Mouse (Mus musculus) ZHBTc4 (cell line): ENCODE results near the gene Sin3a.

Source experiments
- DNase-seq: peaks from one replicate; pipeline ENCODE4 v3.0.0-alpha.2; 2011; ENCODE audit warnings: low read depth, low spot score

The Sin3a gene

GRCm38 (mm10) chr9:57071801-57072351 lies at the start of gene Sin3a:
Gene Sin3a, plus strand, starts transcription at chr9:57072040.
- DNase-seq, result peak; percentile 89

- no peak for DNase-seq
Observed at GRCm38 (mm10) chr9:57031756-57032155, 40.1 kb upstream of the Sin3a start.

DNA sequence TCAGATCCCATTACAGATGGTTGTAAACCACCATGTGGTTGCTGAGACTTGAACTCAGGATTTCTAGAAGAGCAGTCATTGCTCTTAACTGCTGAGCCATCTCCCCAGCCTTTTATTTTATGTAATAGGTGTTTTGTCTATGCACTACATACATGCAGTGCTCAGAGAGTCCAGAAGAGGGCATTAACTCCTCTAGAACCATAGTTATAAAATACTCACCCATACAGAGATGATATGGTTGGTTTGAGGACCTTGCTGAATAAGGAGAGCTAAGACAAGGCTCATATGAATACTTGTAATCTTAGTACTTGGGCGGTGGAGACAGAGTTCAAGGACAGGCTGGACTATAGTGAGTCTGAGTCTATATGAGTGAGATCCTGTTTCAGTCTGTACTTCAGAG lies 15.6 kb upstream of the Sin3a start:
- DNase-seq, result peak; percentile 51

GRCm38 (mm10) chr9:57064164-57064563 lies 7.7 kb upstream of the Sin3a start:
- DNase-seq, result no peak

DNA sequence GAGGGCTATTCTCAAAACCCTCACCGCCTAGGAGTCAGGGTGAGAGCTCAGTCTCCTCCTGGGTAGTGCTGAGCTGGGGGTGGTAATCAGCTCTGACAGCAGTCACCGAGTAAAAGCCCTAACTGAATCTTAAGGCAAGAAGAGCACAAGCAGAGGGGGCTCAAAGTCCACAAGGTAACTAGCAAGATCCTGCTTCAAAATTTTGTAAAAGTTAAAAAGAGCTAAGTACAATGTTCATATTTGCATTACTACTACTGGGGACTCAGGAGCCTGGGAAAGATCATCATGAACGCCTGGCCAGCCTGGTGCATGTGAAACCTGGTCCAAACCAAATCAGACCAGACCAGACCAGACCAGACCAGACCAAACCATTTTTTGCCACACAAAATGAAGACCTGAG lies 3.6 kb upstream of the Sin3a start:
- DNase-seq, result peak; percentile 55

GRCm38 (mm10) chr9:57070262-57070661 lies 1.6 kb upstream of the Sin3a start:
- DNase-seq, result no peak

DNA sequence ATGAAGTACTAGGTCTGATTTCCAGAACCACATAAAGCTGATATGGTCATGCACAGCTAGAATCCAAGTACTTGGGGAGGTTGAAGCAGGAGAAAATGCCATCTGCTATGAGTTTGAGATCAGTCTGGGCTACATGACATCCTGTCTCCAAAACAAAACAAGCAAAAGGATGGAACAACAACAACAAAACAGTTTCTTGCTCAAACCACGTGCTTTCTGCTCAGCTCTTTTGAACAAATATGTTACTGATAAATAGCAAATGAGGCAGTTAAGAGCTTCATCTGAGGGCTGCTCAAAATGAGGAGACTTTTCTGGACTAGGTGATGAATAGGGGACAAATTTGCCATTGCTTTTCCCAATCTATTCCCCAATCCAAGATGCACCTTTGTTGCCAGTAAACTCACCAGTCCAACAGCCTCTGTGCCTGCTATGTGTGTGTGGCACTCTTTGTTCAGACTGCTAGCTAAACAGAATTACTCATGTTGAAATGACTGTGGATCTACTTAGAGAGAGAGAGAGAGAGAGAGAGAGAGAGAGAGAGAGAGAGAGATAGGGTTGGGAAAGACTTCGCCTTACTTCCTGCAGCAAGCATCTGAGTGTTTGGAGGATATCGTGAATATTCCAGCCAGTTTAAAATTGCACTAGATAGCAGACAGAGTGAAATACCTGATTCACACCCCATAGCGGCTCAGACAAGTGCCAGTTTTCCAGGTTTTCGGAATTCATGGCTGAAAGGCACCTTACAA lies 867 bp upstream of the Sin3a start:
- no peak for DNase-seq

DNA sequence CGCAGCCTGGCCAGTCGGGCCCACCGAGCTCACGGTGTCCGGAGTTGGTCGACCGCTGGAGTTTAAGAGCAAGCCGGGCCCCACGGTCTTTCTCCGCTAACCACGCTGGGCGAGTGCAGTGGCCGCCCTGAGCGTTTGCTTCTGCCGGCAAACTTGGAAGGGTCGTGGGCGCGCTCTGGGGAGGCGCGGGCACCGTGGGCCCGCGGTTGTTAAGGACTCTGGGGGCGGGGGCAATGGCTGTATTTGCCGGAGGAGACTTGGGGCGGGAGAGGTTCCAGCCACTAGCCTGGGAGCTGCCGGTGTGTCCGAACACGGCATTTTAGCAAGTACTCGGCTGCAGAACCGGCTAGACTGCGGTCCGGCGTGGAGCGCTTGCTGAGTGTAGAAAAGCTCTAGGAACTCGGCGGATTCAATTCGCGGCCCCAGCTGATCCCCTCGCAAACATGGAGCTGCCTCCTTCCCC lies 717 bp downstream of the Sin3a start:
- no peak for DNase-seq

- peak; percentile 100 for DNase-seq
Observed at GRCm38 (mm10) chr9:57072989-57073789, 1.3 kb downstream of the Sin3a start.

DNA sequence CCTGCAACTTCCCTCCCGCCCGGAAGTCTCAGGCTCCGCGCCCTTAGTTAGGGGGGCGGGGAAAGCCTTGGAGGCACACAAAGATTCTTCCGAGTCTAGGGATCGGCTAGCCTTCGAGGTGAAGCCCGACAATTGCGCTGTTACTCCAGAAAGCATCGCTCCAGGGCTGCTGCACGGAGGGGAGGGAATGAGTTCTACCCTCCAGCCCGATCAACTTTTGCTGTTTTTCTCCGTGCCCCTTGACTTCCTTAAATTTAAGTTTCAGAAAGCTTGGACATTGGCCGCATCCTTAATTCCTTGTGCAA lies 1.9 kb downstream of the Sin3a start:
- DNase-seq, result no peak

DNA sequence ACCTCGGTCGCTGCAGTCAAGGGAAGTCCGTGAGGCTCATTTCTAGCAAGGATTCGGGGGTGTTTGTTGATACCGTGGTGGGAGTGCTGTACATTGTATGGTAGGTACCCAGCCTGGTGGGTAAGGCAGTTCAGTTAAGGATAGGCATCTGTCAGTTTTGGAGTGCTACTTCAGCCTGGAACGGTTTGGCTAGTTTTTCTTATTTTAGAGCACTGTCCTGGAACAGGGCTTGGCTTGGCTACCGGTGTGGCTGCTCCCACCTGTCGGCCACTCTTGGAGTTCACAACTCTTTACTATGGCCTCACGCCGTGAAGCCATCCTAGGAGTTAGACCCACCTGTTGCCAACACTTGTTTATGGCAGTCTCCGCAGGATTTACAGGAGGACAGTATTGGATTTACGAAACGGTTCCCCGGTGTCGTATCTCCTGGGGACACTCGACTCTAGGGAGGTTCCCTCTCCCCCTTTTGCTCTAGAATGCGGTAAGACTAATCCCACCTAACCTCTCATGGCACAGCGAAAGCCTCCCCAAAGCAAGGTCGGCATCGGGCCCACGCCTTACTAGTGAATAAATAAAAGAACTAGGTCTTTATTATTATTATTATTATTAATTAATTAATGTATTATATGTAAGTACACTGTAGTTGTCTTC lies 2.5 kb downstream of the Sin3a start:
- peak; percentile 72 for DNase-seq

GRCm38 (mm10) chr9:57074822-57075603 lies 3.2 kb downstream of the Sin3a start:
- DNase-seq, result peak; percentile 92

DNA sequence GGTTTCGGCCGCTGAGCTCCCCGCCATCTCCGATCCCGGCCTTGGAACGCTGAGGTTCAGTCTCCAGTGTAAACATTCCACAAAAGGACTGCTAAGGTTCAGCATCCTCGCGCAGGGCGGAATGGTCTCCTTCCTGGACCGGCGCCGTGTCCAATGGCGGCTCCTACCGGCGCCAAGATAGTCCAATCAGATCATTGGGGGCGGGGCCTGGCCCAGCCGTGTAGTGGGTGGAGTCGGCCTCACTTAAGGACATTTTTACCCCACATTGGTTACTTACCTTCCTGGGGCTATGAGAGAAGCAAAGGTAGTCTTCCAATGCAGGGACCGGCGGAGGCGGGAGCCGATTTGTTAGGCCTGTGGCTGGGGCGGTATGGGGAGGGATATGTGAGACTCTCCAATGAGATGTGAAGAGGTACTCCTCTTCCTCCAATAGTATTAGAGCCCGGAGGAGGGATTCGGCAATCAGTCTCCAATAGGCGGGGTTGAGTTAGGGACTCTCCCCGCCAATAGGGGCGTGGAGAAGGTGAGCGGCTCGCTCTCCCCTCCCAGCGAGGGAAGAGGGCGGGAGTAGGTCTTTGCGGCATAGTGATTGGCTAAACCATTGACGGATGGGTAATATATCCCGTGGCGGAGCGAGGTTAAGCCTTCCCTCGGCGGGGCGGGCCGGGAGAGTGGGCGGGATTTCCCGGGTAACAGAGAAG lies 4.0 kb downstream of the Sin3a start:
- peak; percentile 100 for DNase-seq

DNA sequence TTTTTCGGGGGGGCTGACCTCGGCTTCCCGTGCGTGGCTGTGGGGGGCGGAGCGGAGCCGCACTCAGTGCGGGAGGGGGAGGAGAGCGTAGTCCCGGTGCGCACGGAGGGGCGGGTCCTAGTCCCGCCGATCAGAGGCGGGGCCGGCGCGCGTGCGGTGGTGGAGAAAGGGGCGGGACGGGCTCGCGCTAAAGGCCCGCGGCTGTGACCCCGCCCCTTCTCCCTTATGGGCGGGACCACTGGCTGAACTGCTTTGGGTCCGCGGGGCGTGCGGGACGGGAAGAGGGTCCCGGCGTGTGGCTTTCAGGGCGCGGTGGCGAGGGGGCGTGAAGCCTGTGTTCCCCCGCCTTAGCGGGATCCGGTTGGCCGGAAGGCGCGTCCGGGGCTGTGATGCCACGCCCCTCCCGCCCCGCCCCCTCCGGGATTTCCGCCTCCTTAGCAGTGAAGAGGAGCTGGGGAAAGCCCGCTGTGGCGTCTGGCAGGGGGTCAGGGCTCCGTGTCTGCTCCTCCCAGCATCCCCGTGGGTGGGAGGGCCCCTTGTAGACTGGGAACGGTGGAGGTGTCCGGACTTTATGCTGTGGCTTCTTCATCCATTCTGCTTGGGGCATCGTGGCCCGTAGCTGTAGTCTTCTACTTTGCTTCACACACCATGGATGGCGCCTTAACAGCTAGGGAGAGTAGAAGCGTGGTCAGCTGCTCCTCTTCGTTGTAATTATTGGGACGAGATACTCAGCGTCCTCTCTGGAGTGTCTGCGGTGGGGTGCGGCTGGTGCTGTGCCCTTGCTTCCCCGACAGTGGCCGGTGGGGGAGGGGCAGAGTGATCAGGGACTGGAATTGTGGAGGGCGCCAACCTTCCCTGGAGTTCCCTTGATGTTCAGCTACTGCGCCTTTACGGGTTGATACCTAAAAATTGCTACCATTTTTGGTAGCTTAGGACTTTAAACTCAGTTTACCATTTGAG lies 5.1 kb downstream of the Sin3a start:
- peak; percentile 97 for DNase-seq

- no peak for DNase-seq
Observed at GRCm38 (mm10) chr9:57082236-57082635, 10.4 kb downstream of the Sin3a start.

DNA sequence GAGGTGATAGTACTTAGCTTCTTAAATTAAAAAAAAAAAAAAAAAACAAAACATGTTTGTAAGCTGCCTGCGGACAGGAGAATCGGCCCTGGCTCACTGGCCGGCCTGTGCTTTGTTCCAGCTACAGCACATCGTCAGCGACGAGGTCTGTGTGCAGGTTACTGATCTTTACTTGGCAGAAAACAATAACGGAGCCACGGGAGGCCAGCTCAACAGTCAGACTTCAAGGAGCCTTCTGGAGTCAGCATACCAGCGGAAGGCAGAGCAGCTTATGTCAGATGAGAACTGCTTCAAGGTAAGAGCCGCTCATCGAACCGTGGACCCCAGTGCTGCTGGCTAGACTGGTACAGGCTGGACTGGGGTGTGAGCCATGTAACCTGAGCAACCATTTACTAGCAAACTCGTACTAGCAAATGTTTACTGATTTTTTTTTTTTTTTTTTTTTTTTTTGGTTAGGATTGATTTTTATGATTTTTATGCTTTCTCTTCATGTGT lies 45.5 kb downstream of the Sin3a start:
- peak; percentile 65 for DNase-seq

DNA sequence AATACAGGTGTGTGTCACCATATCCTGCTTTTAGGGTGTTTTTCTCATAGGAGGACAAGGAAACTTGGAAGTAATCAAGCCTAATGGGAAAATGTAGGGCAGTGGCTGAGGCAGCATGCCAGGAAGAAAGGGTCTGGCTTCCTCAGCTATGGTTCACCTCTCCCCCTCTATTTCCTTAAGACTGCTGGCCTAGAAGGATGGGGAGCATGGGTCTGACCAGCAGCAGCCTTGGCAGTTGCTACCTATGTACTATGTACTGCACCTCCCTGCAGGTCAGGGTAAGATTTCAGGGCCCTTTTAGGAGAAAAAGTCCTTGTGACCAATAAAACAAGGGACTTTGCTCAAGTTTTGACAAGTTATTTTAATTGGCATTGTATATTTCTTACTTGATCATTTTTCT lies 57.8 kb downstream of the Sin3a start:
- DNase-seq, result no peak

DNA sequence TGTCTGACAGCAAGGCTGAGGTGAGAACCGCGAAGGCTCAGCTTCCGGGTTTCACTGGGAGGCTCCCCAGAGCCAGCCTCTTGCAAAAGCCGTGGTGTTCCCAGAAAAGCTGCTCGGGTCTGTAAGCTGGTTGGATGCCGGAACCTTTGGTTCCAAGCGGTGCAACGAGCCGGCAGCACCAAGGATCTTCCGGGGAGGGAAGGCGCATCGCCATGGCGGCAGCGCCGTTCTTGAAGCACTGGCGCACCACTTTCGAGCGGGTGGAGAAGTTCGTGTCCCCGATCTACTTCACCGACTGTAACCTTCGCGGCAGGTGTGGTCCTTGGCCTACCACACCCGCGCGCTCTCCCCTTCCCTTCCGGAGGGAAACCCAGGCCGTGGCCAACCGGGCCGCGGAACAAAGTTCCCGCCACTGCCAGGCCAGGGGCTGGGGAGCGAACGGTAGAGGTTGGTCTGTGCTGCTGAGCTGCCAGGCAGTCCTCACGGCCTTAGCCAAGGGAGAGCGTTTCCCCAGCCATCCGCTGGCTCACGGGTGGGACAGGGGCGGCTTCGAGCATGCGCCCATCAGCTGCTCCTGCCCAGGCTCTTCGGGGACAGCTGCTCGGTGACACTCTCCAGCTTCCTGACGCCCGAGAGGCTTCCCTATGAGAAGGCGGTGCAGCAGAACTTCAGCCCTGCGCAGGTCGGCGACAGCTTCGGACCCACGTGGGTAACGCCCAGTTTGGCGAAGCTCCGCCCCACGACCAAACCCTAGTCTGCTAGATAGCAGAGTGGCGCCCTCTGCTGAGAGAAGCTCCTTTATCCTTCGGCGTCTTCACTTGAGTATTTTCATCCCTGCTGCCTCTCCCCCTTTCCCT lies 59.0 kb downstream of the Sin3a start, which contains the start of gene Man2c1:
Man2c1 (plus strand) TSS at position 114 of the 857 bp plus-strand sequence.
- DNase-seq, result peak; percentile 98
